Mouse (Mus musculus) ES-Bruce4 (cell line): Measurements from ENCODE around the gene Cfap126. TPM values are rescaled to one million over a fixed set of nuclear protein-coding genes. Genes with fewer than 3 reads are reported as not detected.

Source experiments
- H3K27ac ChIP-seq: 2 replicates; pipeline ENCODE4 v1.5.1; 2012; ENCODE audit warnings: low read length, inconsistent platforms; ENCODE audit not compliant: insufficient read depth
- H3K27me3 ChIP-seq: 2 replicates; pipeline ENCODE4 v1.6.1; 2012; ENCODE audit warnings: mild to moderate bottlenecking, low read length, inconsistent platforms; ENCODE audit not compliant: control insufficient read depth, poor library complexity, insufficient read depth, severe bottlenecking
- H3K36me3 ChIP-seq: 2 replicates; pipeline ENCODE4 v1.6.1; 2012; ENCODE audit warnings: inconsistent platforms, mild to moderate bottlenecking, low read length, moderate library complexity; ENCODE audit not compliant: control insufficient read depth, poor library complexity, insufficient read depth, severe bottlenecking
- H3K4me1 ChIP-seq: one replicate; pipeline ENCODE4 v1.8.1; 2011; ENCODE audit warnings: low read length; ENCODE audit not compliant: control insufficient read depth, insufficient read depth
- H3K4me3 ChIP-seq: 2 replicates; pipeline ENCODE4 v1.5.1; 2011; ENCODE audit warnings: low read depth, mild to moderate bottlenecking, low read length
- H3K9ac ChIP-seq: 2 replicates; pipeline ENCODE4 v1.6.1; 2012; ENCODE audit warnings: low read depth, mild to moderate bottlenecking, inconsistent platforms; ENCODE audit not compliant: poor library complexity, severe bottlenecking
- H3K9me3 ChIP-seq: replicated peaks from 2 replicates; pipeline ENCODE4 v1.6.1; 2012; ENCODE audit warnings: mild to moderate bottlenecking, low read length, inconsistent platforms; ENCODE audit not compliant: control insufficient read depth, poor library complexity, insufficient read depth, severe bottlenecking
- CTCF ChIP-seq: IDR thresholded peaks from one replicate; pipeline ENCODE4 v1.8.1; 2011; ENCODE audit warnings: low read depth, low read length
- EP300 ChIP-seq: IDR thresholded peaks from 2 replicates; pipeline ENCODE4 v1.6.1; 2011; ENCODE audit warnings: low read depth, low read length; ENCODE audit not compliant: insufficient read depth
- POLR2A ChIP-seq: IDR thresholded peaks from one replicate; pipeline ENCODE4 v1.8.1; 2011; ENCODE audit warnings: low read length; ENCODE audit not compliant: insufficient read depth
- polyA plus RNA-seq: library from polyadenylated mRNA; stranded (reverse); fragments of >200 nt; gene quantifications from 2 replicates; pipeline ENCODE4 v1.2.4, GENCODE M21; 2011; ENCODE audit warnings: low read depth; ENCODE audit not compliant: missing spikeins, insufficient read depth, insufficient read length

The Cfap126 gene
- polyA plus RNA-seq, 1 experiment, result 6.4 TPM

DNA sequence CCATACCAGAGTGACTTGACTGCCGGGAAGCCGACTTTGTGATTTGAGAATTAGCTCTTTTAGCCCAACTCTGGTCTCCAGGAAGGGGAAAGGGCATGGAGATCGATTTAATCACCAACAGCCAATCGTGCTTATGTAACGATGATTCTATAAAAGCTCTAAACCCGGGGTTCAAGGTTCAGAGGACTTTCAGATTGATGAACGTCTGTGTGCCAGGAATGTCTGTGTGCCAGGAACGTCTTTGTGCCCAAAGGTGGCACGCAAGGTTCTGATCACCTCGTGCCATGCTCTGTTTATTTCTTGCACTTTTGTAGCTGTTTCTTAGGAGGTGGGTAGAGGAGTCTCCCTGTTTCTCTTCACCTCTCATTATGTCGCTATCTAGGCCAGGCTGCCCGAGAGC lies 55.2 kb downstream of the Cfap126 start:
- no peak overlapping the region for H3K27ac ChIP-seq
- TF ChIP-seq POLR2A (no peak), EP300 (no peak), CTCF (no peak)
- H3K9ac ChIP-seq, result no peak overlapping the region
- peaks cover 1% of the 10 kb centered on the region for H3K4me1 ChIP-seq
- no peaks in the 10 kb centered on the region for H3K27me3 ChIP-seq
- H3K4me3 ChIP-seq, result no peak overlapping the region
- H3K9me3 ChIP-seq, result no peaks in the 10 kb centered on the region
- H3K36me3 ChIP-seq, result no peaks in the 10 kb centered on the region

DNA sequence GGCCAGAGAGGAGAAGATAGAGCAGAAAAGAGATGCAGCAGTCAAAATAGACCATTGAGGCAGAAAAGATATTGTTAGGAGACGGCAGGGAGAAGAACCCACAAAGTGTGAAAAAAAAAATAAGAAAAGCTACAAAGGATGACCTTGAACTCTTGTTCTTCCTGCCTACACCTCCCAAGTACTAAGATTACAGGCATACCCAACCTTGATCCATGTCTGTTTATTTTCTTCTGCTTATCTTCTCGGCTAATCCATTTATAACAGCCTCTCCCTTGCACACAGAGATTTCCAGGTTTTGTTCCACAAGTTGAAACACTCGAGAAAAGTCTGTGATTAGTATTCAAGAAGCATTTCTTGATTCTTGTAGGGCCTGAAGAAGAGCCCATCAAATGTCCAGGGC lies 56.2 kb downstream of the Cfap126 start:
- Histone ChIP-seq H3K27me3 (no peaks in the 10 kb centered on the region), H3K9me3 (no peaks in the 10 kb centered on the region), H3K9ac (no peak overlapping the region), H3K4me3 (no peak overlapping the region), H3K36me3 (no peaks in the 10 kb centered on the region), H3K4me1 (peaks cover 1% of the 10 kb centered on the region), H3K27ac (no peak overlapping the region)
- no peak for TF ChIP-seq EP300
- TF ChIP-seq CTCF, result no peak
- TF ChIP-seq POLR2A, result no peak

DNA sequence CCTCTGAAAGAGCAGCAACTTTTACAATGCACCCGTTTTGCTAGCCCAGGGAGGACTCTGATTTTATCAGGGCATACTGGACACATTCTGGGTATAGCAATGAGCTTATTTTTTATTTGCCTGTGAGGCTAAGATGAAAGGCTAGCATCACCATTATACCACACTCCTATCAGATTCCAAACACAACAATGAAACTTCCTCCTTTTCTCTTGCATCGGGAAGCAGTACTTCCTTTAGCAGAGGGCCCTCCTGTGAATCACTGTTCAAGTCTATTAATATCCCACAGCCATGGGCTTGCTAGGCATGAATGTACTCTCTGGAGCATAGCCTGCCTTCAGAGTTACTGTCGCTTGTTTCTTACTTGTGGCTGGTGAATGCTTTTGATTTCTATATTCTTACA lies 57.4 kb downstream of the Cfap126 start:
- Histone ChIP-seq H3K27ac (no peak overlapping the region), H3K36me3 (no peaks in the 10 kb centered on the region), H3K4me1 (peaks cover 1% of the 10 kb centered on the region), H3K27me3 (no peaks in the 10 kb centered on the region), H3K9me3 (no peaks in the 10 kb centered on the region), H3K9ac (no peak overlapping the region), H3K4me3 (no peak overlapping the region)
- TF ChIP-seq CTCF (no peak), POLR2A (no peak), EP300 (no peak)

DNA sequence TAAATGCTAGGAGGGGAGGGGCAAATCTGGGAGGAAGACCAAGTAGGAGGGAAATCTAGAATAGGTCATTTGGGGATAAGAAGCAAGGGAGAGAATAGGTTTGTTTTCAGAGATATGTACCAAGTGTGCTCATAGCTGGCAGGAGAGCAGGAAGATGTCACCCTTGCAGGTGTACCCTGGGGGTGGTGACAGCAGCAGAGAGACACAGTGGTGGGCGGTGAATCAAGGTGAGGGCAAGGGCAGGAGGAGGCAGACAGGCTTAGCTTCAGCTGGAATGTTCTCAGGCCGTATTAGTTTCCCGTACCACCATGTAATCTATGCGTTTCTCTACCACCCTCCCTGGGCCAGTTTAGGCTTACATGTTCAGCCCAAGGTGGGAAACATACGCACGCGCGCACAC lies 59.1 kb downstream of the Cfap126 start:
- H3K4me1 ChIP-seq, result peaks cover under 1% of the 10 kb centered on the region
- no peak overlapping the region for H3K27ac ChIP-seq
- TF ChIP-seq CTCF, result no peak
- TF ChIP-seq POLR2A, result no peak
- no peak for TF ChIP-seq EP300

More for the DNA sequence above, 59.1 kb downstream of the Cfap126 start:
- H3K4me3 ChIP-seq, result no peak overlapping the region
- no peak overlapping the region for H3K9ac ChIP-seq
- H3K9me3 ChIP-seq, result no peaks in the 10 kb centered on the region
- no peaks in the 10 kb centered on the region for H3K36me3 ChIP-seq
- no peaks in the 10 kb centered on the region for H3K27me3 ChIP-seq

Other genes with a start within 250 kb of the Cfap126 start
- gene Atf6, start 246.1 kb upstream of the Cfap126 start, polyA plus RNA-seq, result 23.7 and 24.1 TPM in 2 replicates
- gene Gm26620, start 228.9 kb upstream of the Cfap126 start, polyA plus RNA-seq, result not detected in 2 replicates
- 43.1 and 45.9 TPM in 2 replicates for gene Dusp12, start 228.4 kb upstream of the Cfap126 start, polyA plus RNA-seq
- not detected in 2 replicates for gene Fcrlb, start 201.0 kb upstream of the Cfap126 start, polyA plus RNA-seq
- not detected in 2 replicates for gene Fcrla, start 186.3 kb upstream of the Cfap126 start, polyA plus RNA-seq
- not detected in 2 replicates for gene Fcgr2b, start 137.4 kb upstream of the Cfap126 start, polyA plus RNA-seq
- gene Fcgr4, start 95.0 kb upstream of the Cfap126 start, polyA plus RNA-seq, result not detected in 2 replicates
- gene Fcgr3, start 49.0 kb upstream of the Cfap126 start, polyA plus RNA-seq, result 0.78 and 0.87 TPM in 2 replicates
- 273 and 285 TPM in 2 replicates for gene Sdhc, start 36.7 kb downstream of the Cfap126 start, polyA plus RNA-seq
- 1.1 and 1.3 TPM in 2 replicates for gene Mpz, start 36.8 kb downstream of the Cfap126 start, polyA plus RNA-seq
- 0.37 and 0.70 TPM in 2 replicates for gene Pcp4l1, start 82.3 kb downstream of the Cfap126 start, polyA plus RNA-seq
- gene Nr1i3, start 100.1 kb downstream of the Cfap126 start, polyA plus RNA-seq, result not detected in 2 replicates
- gene Tomm40l, start 108.6 kb downstream of the Cfap126 start, polyA plus RNA-seq, result 18.3 and 25.1 TPM in 2 replicates
- gene Apoa2, start 111.1 kb downstream of the Cfap126 start, polyA plus RNA-seq, result 18.0 and 19.1 TPM in 2 replicates
- gene Fcer1g, start 120.4 kb downstream of the Cfap126 start, polyA plus RNA-seq, result 0.91 TPM in 1 of 2 replicates, not detected in the other
- 3.5 and 4.3 TPM in 2 replicates for gene Adamts4, start 136.5 kb downstream of the Cfap126 start, polyA plus RNA-seq
- 158 and 163 TPM in 2 replicates for gene Ndufs2, start 137.5 kb downstream of the Cfap126 start, polyA plus RNA-seq
- gene B4galt3, start 156.4 kb downstream of the Cfap126 start, polyA plus RNA-seq, result 59.7 and 64.8 TPM in 2 replicates
- gene Ppox, start 167.3 kb downstream of the Cfap126 start, polyA plus RNA-seq, result 23.8 and 25.2 TPM in 2 replicates
- gene Usp21, start 174.1 kb downstream of the Cfap126 start, polyA plus RNA-seq, result 48.4 and 51.2 TPM in 2 replicates
- gene Ufc1, start 181.1 kb downstream of the Cfap126 start, polyA plus RNA-seq, result 59.8 and 66.0 TPM in 2 replicates
- 45.2 and 49.8 TPM in 2 replicates for gene Dedd, start 215.2 kb downstream of the Cfap126 start, polyA plus RNA-seq
- 42.9 and 52.0 TPM in 2 replicates for gene Nit1, start 231.7 kb downstream of the Cfap126 start, polyA plus RNA-seq
- 177 and 182 TPM in 2 replicates for gene Pfdn2, start 231.8 kb downstream of the Cfap126 start, polyA plus RNA-seq
- 0.52 and 0.73 TPM in 2 replicates for gene Klhdc9, start 246.9 kb downstream of the Cfap126 start, polyA plus RNA-seq